Mouse (Mus musculus) gastrocnemius, adult 2 months (tissue): ENCODE results near the gene Atf6b. TPM values are rescaled to one million over a fixed set of nuclear protein-coding genes. Genes with fewer than 3 reads are reported as not detected.
A peak's percentile ranks its signal among the peaks of the same experiment; 100 is the strongest.

Source experiments
- DNase-seq: peaks from one replicate; pipeline ENCODE4 v3.0.0; 2022
- H3K27ac ChIP-seq: fragments of 200-600 bp; 2 replicates; pipeline ENCODE4 v1.8.1; 2022; ENCODE audit warnings: mild to moderate bottlenecking
- H3K4me3 ChIP-seq: fragments of 200-600 bp; 2 replicates; pipeline ENCODE4 v1.8.1; 2022; ENCODE audit warnings: mild to moderate bottlenecking, moderate library complexity
- CTCF ChIP-seq: fragments of 200-600 bp; IDR thresholded peaks from 2 replicates; pipeline ENCODE4 v1.8.1; 2022; ENCODE audit warnings: antibody characterized with exemption, mild to moderate bottlenecking, moderate library complexity
- intact Hi-C: fragments of 180-260 bp; cut with DNase I; formaldehyde crosslinking; loops from one replicate; pipeline ENCODE4 v1.15.1; 2025
- total RNA-seq, 2 experiments: library from RNA; stranded (reverse); gene quantifications; 2 replicates each; pipeline ENCODE4 v1.2.3; 2021

Gene Atf6b
- total RNA-seq, 2 experiments from 2014 or later = 7.1 to 9.1 TPM

GRCm38 (mm10) chr17:34653746-34654285 is 6.9 kb downstream of the Atf6b start:
- DNase-seq = peak; percentile 68
- Histone ChIP-seq H3K4me3 (no peak overlapping the region), H3K27ac (peak overlapping the region; percentile 86)
- intact Hi-C loops = loop anchor here (1.0 kb wide), 1 partner anchor 59 kb away; no protein-coding TSS in a partner anchor
- peak; percentile 86 for TF ChIP-seq CTCF

- no peak overlapping the region for H3K4me3 ChIP-seq
- peak; percentile 60 for DNase-seq
- no peak for TF ChIP-seq CTCF
- peak overlapping the region; percentile 86 for H3K27ac ChIP-seq
- intact Hi-C loops = loop anchor here (1.0 kb wide), 1 partner anchor 59 kb away; no protein-coding TSS in a partner anchor
Measured at GRCm38 (mm10) chr17:34654392-34654791, 7.4 kb downstream of the Atf6b start.

- intact Hi-C loops = no loop called here
- Histone ChIP-seq H3K4me3 (peak overlapping the region; percentile 26), H3K27ac (peak overlapping the region; percentile 86)
- TF ChIP-seq CTCF = no peak
- peak; percentile 88 for DNase-seq
Measured at GRCm38 (mm10) chr17:34655160-34655559, 8.2 kb downstream of the Atf6b start.

- Histone ChIP-seq H3K27ac (peak overlapping the region; percentile 86), H3K4me3 (peak overlapping the region; percentile 32)
- intact Hi-C loops = no loop called here
- peak; percentile 26; the same call in 1 of the 2 replicates for TF ChIP-seq CTCF
- DNase-seq = peak; percentile 94
Measured at GRCm38 (mm10) chr17:34655581-34655991, 8.6 kb downstream of the Atf6b start.

- H3K27ac ChIP-seq = peak overlapping the region; percentile 86
Measured at GRCm38 (mm10) chr17:34656666-34657065, 9.7 kb downstream of the Atf6b start.

GRCm38 (mm10) chr17:34657271-34657670 is 10.3 kb downstream of the Atf6b start:
- intact Hi-C loops = no loop called here
- Histone ChIP-seq H3K27ac (peak overlapping the region; percentile 86), H3K4me3 (no peak overlapping the region)
- TF ChIP-seq CTCF = no peak
- DNase-seq = peak; percentile 37

More at GRCm38 (mm10) chr17:34656666-34657065, 9.7 kb downstream of the Atf6b start:
- TF ChIP-seq CTCF = no peak
- intact Hi-C loops = no loop called here
- DNase-seq = peak; percentile 63
- no peak overlapping the region; the same call in 1 of the 2 replicates for H3K4me3 ChIP-seq

- no peak for TF ChIP-seq CTCF
- no peak for DNase-seq
- intact Hi-C loops = no loop called here
- H3K27ac ChIP-seq = peak overlapping the region; percentile 90; the same call in 1 of the 2 replicates
- no peak overlapping the region for H3K4me3 ChIP-seq
Measured at GRCm38 (mm10) chr17:34658145-34658544, 11.2 kb downstream of the Atf6b start.

- Histone ChIP-seq H3K27ac (peak overlapping the region; percentile 90; the same call in 1 of the 2 replicates), H3K4me3 (no peak overlapping the region)
- intact Hi-C loops = no loop called here
- TF ChIP-seq CTCF = no peak
- no peak for DNase-seq
Measured at GRCm38 (mm10) chr17:34658591-34658990, 11.6 kb downstream of the Atf6b start.

GRCm38 (mm10) chr17:34659181-34659896 is 12.4 kb downstream of the Atf6b start:
- intact Hi-C loops = no loop called here
- Histone ChIP-seq H3K4me3 (peak overlapping the region; percentile 69), H3K27ac (peak overlapping the region; percentile 90)
- DNase-seq = peak; percentile 29
- TF ChIP-seq CTCF = no peak

GRCm38 (mm10) chr17:34659897-34660214 is 12.9 kb downstream of the Atf6b start:
- TF ChIP-seq CTCF = no peak
- intact Hi-C loops = no loop called here
- Histone ChIP-seq H3K4me3 (peak overlapping the region; percentile 69), H3K27ac (peak overlapping the region; percentile 90)
- no peak for DNase-seq

- peak overlapping the region; percentile 69 for H3K4me3 ChIP-seq
- H3K27ac ChIP-seq = peak overlapping the region; percentile 90
- intact Hi-C loops = no loop called here
- TF ChIP-seq CTCF = no peak
- peak; percentile 79 for DNase-seq
Measured at GRCm38 (mm10) chr17:34660259-34660820, 13.4 kb downstream of the Atf6b start.

GRCm38 (mm10) chr17:34661121-34661591 is 14.2 kb downstream of the Atf6b start:
- peak; percentile 82 for DNase-seq
- Histone ChIP-seq H3K27ac (peak overlapping the region; percentile 90), H3K4me3 (peak overlapping the region; percentile 69)
- TF ChIP-seq CTCF = no peak
- intact Hi-C loops = no loop called here

- TF ChIP-seq CTCF = no peak
- Histone ChIP-seq H3K4me3 (peak overlapping the region; percentile 69), H3K27ac (peak overlapping the region; percentile 90)
- peak; percentile 26 for DNase-seq
- intact Hi-C loops = no loop called here
Measured at GRCm38 (mm10) chr17:34662468-34662867, 15.5 kb downstream of the Atf6b start.
